In the genomic region with DNA sequence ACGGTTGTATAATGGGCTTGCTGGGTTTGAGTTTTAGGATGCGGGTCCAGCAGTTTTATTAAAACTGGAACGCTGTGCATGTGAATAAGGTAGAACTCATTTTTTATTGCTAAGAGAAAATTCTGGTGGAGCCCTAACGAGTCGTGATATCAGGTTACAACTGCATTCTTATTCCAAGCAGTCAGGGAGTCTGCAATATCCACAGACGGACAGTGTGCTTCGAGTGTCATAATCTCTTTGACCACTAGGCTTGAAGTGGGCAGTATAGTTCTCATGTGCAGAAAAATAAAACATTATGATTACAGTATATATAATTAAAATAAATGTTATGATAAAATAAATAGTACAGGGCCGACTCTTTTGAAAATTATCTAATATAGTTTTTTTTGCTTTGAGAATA, we compare ENCODE assay signal across 9 mouse cellular contexts. TPM values are rescaled to one million over a fixed set of nuclear protein-coding genes. Genes with fewer than 3 reads are reported as not detected.
DNase-seq lines count a peak whose midpoint lies in the region; ATAC-seq and TF ChIP-seq lines count a peak whose summit lies in the region.
"Had no signal": no experiment of that assay in that cellular context is flagged by ENCODE, and none has a peak within 500 bp of the region (broad histone marks: within the 10 kb centered on the region; RNA-seq: fewer than 3 reads in every experiment).

No protein-coding gene starts in this region.

- TF ChIP-seq EP300 in stomach, postnatal 0 days (optimal IDR thresholded peaks at IDR 0.05), result no peak

- peak; percentile 15; the same call in 1 of the 2 replicates for TF ChIP-seq CTCF in liver, adult 2 months (IDR thresholded peaks at IDR 0.05; ENCODE audit: low read depth, low read length)
- TF ChIP-seq CTCF in brain, embryonic 14.5 days (IDR thresholded peaks at IDR 0.05; ENCODE audit: borderline replicate concordance, extremely low read depth, insufficient read depth, insufficient read length), result peak; percentile 45; the same call in 1 of the 2 replicates
- TF ChIP-seq CTCF in stomach, postnatal 0 days (IDR thresholded peaks at IDR 0.05; ENCODE audit: low read depth), result peak; percentile 77

- no peaks in the 10 kb centered on the region for H3K27me3 ChIP-seq in liver, adult 2 months (ENCODE audit: control insufficient read depth, insufficient read depth, low read length)
- H3K27me3 ChIP-seq in liver, embryonic 12.5 days (replicated peaks), result peaks cover 53% of the 10 kb centered on the region
- H3K27me3 ChIP-seq in embryonic facial prominence, embryonic 10.5 days (replicated peaks; ENCODE audit: low read depth, poor library complexity, severe bottlenecking), result peaks cover 12% of the 10 kb centered on the region; the same call in 1 of the 2 replicates
- H3K27me3 ChIP-seq in stomach, postnatal 0 days (ENCODE audit: control insufficient read depth, insufficient read depth, low read length), result no peaks in the 10 kb centered on the region

- WGBS in liver, adult 2 months, result 47% methylated on average over 8 of the region's 8 CpGs
- 22% methylated on average over 8 of the region's 8 CpGs for WGBS in liver, embryonic 12.5 days (ENCODE audit: insufficient replicate concordance)
- 17% methylated on average over 8 of the region's 8 CpGs for WGBS in embryonic facial prominence, embryonic 10.5 days
- 21% methylated on average over 8 of the region's 8 CpGs for WGBS in stomach, postnatal 0 days

- no peak for TF ChIP-seq POLR2A in liver, adult 2 months (IDR thresholded peaks at IDR 0.05; ENCODE audit: extremely low read depth, insufficient read depth, low read length)
- TF ChIP-seq POLR2A in brain, embryonic 14.5 days (IDR thresholded peaks at IDR 0.05; ENCODE audit: borderline replicate concordance, extremely low read depth, insufficient read depth, insufficient read length, poor library complexity, severe bottlenecking), result no peak

- no peaks in the 10 kb centered on the region for H3K9me3 ChIP-seq in liver, embryonic 12.5 days (replicated peaks)
- no peaks in the 10 kb centered on the region for H3K9me3 ChIP-seq in embryonic facial prominence, embryonic 10.5 days
- no peaks in the 10 kb centered on the region for H3K9me3 ChIP-seq in stomach, postnatal 0 days (ENCODE audit: control insufficient read depth, low read length)
- H3K9me3 ChIP-seq: limb, embryonic 13.5 days had no signal

- no peak overlapping the region for H3K27ac ChIP-seq in liver, adult 2 months (replicated peaks; ENCODE audit: insufficient read depth, low read depth, low read length)
- no peak overlapping the region for H3K27ac ChIP-seq in liver, embryonic 12.5 days
- no peak overlapping the region for H3K27ac ChIP-seq in embryonic facial prominence, embryonic 10.5 days (replicated peaks)
- no peak overlapping the region for H3K27ac ChIP-seq in stomach, postnatal 0 days (replicated peaks)
- H3K27ac ChIP-seq: limb, embryonic 13.5 days had no signal

- DNase-seq in liver, adult 2 months (ENCODE audit: extremely low read depth, low read depth, low spot score), result no peak
- DNase-seq in brain, embryonic 14.5 days (ENCODE audit: low read depth), result peak; percentile 70
- DNase-seq in embryonic facial prominence, embryonic 10.5 days (ENCODE audit: low spot score), result peak; percentile 40
- DNase-seq in lung, postnatal 10 days, result peak; percentile 65
- peak; percentile 35 for DNase-seq in stomach, postnatal 0 days (ENCODE audit: low spot score)
- no peak for DNase-seq in thymus, adult 18-20 months
- DNase-seq in layer of hippocampus, adult 8-10 months (ENCODE audit: low spot score in 2 of 2), result no peak

- ATAC-seq in liver, embryonic 12.5 days, result no peak
- no peak for ATAC-seq in stomach, postnatal 0 days (ENCODE audit: low FRiP score, low TSS enrichment)

- no peak overlapping the region for H3K4me2 ChIP-seq in liver, embryonic 12.5 days
- no peak overlapping the region for H3K4me2 ChIP-seq in stomach, postnatal 0 days (replicated peaks; ENCODE audit: low read depth)

- no peak overlapping the region for H3K4me3 ChIP-seq in liver, adult 2 months (ENCODE audit: insufficient read depth, low read depth, low read length)
- no peak overlapping the region for H3K4me3 ChIP-seq in liver, embryonic 12.5 days
- no peak overlapping the region for H3K4me3 ChIP-seq in embryonic facial prominence, embryonic 10.5 days
- no peak overlapping the region for H3K4me3 ChIP-seq in stomach, postnatal 0 days (ENCODE audit: low read depth, low read length)

- H3K9ac ChIP-seq in liver, adult 2 months (ENCODE audit: low read depth, low read length), result no peak overlapping the region
- H3K9ac ChIP-seq in liver, embryonic 12.5 days, result no peak overlapping the region
- no peak overlapping the region for H3K9ac ChIP-seq in stomach, postnatal 0 days (ENCODE audit: low read length)
- H3K9ac ChIP-seq: limb, embryonic 13.5 days had no signal

- H3K79me2 ChIP-seq in liver, adult 2 months (ENCODE audit: control insufficient read depth, insufficient read depth, low read length), result peaks cover 3% of the 10 kb centered on the region; the same call in 1 of the 2 replicates

- 0 out of 2 replicates have a peak, but pooled peaks cover 3% of the 10 kb centered on the region for H3K4me1 ChIP-seq in liver, adult 2 months (ENCODE audit: control insufficient read depth, insufficient read depth, low read length)
- peaks cover 31% of the 10 kb centered on the region for H3K4me1 ChIP-seq in liver, embryonic 12.5 days
- H3K4me1 ChIP-seq in embryonic facial prominence, embryonic 10.5 days, result peaks cover 26% of the 10 kb centered on the region
- H3K4me1 ChIP-seq in stomach, postnatal 0 days (replicated peaks; ENCODE audit: control insufficient read depth, insufficient read depth), result no peaks in the 10 kb centered on the region

- no peaks in the 10 kb centered on the region for H3K36me3 ChIP-seq in liver, adult 2 months (ENCODE audit: control insufficient read depth, insufficient read depth, low read length)
- H3K36me3 ChIP-seq in liver, embryonic 12.5 days, result no peaks in the 10 kb centered on the region
- H3K36me3 ChIP-seq in embryonic facial prominence, embryonic 10.5 days (replicated peaks), result no peaks in the 10 kb centered on the region
- H3K36me3 ChIP-seq in stomach, postnatal 0 days (ENCODE audit: control insufficient read depth, insufficient read depth, low read length), result no peaks in the 10 kb centered on the region
- H3K36me3 ChIP-seq: limb, embryonic 13.5 days had no signal

RNA-seq across cellular contexts. Expression of gene Hivep2, which starts 3.1 kb away (rescaled TPM):
- 5.4 and 6.4 TPM in 2 replicates for total RNA-seq in liver, adult 2 months (2014; rRNA removed)
- 1.5 TPM in 2 replicates for polyA plus RNA-seq in liver, adult 2 months (2012; rRNA removed)
- 0.81 and 1.0 TPM in 2 replicates for polyA plus RNA-seq in liver, embryonic 12.5 days (2016; fragmentation: Nextera tagmentation; extraction: Ambion mirVana)
- 18.0 and 18.6 TPM in 2 replicates for polyA plus RNA-seq in brain, embryonic 14.5 days (2012; rRNA removed)
- 1.7 and 1.9 TPM in 2 replicates for polyA plus RNA-seq in embryonic facial prominence, embryonic 10.5 days (2016; fragmentation: Nextera tagmentation; extraction: Ambion mirVana)
- 2.9 and 3.1 TPM in 2 replicates for polyA plus RNA-seq in stomach, postnatal 0 days (2015; fragmentation: Nextera tagmentation; extraction: Ambion mirVana)
- total RNA-seq in layer of hippocampus, adult 8-10 months (2022), result 100 to 1,000 TPM; 168 to 209 (median 184) TPM

Comparison
In these comparisons a context has a peak if more than half of its experiments do, and no peak if none do; other contexts are left out.
1. DNase-seq: peak in brain, embryonic 14.5 days (single experiment), embryonic facial prominence, embryonic 10.5 days (single experiment), lung, postnatal 10 days (single experiment) and stomach, postnatal 0 days (single experiment); none in liver, adult 2 months (single experiment), thymus, adult 18-20 months (0 of 2) and layer of hippocampus, adult 8-10 months (0 of 2).
2. CTCF ChIP-seq: peak in every context shown above with its lines; median percentile 77 in stomach, postnatal 0 days; 45 in brain, embryonic 14.5 days; 15 in liver, adult 2 months.